Mouse (Mus musculus) gastrocnemius, postnatal 14 days (tissue): Measurements from ENCODE around the gene Tmco3. TPM values are rescaled to one million over a fixed set of nuclear protein-coding genes. Genes with fewer than 3 reads are reported as not detected.

ENCODE experiments used
- DNase-seq: peaks from one replicate; pipeline ENCODE4 v3.0.0; 2021; ENCODE audit warnings: mixed read lengths
- intact Hi-C: fragments of 180-260 bp; cut with DNase I; formaldehyde crosslinking; loops from one replicate; pipeline ENCODE4 v1.15.1; 2025; ENCODE audit warnings: low total_unique reads
- total RNA-seq, 2 experiments: library from RNA; stranded (reverse); gene quantifications; 2 replicates each; pipeline ENCODE4 v1.2.3; 2021

The Tmco3 gene
- total RNA-seq, 2 experiments from 2014 or later = 12.7 to 13.3 TPM

- DNase-seq = no peak
- intact Hi-C loops = no loop called here
Observed at GRCm38 (mm10) chr8:13356221-13356620, 68.2 kb downstream of the Tmco3 start.

- DNase-seq = peak; percentile 32
- intact Hi-C loops = no loop called here
Observed at GRCm38 (mm10) chr8:13356681-13357080, 68.7 kb downstream of the Tmco3 start.

- DNase-seq = no peak
- intact Hi-C loops = no loop called here
Observed at GRCm38 (mm10) chr8:13360213-13360612, 72.2 kb downstream of the Tmco3 start.

- intact Hi-C loops = no loop called here
Observed at GRCm38 (mm10) chr8:13361865-13362264, 73.9 kb downstream of the Tmco3 start.

More at GRCm38 (mm10) chr8:13361865-13362264, 73.9 kb downstream of the Tmco3 start:
- no peak for DNase-seq

Other genes starting within 250 kb of the Tmco3 start
- gene Proz, start 227.3 kb upstream of the Tmco3 start, total RNA-seq = not detected
- gene Pcid2, start 182.7 kb upstream of the Tmco3 start, total RNA-seq = 1 to 10 TPM; 6.7 to 8.4 TPM
- 10 to 100 TPM; 73.3 to 76.9 TPM for gene Cul4a, start 182.6 kb upstream of the Tmco3 start, total RNA-seq
- 100 to 1,000 TPM; 222 to 232 TPM for gene Lamp1, start 129.0 kb upstream of the Tmco3 start, total RNA-seq
- 10 to 100 TPM; 10.1 to 12.4 TPM for gene Grtp1, start 87.6 kb upstream of the Tmco3 start, total RNA-seq
- 10 to 100 TPM; 51.9 to 71.6 TPM for gene Adprhl1, start 34.0 kb upstream of the Tmco3 start, total RNA-seq
- 10 to 100 TPM; 45.6 to 46.1 TPM for gene Dcun1d2, start 59 bp upstream of the Tmco3 start, total RNA-seq
- gene Tfdp1, start 50.6 kb downstream of the Tmco3 start, total RNA-seq = 10 to 100 TPM; 38.3 to 39.1 TPM
- not detected for gene Atp4b, start 108.6 kb downstream of the Tmco3 start, total RNA-seq
- gene Grk1, start 116.9 kb downstream of the Tmco3 start, total RNA-seq = under 1 TPM in 1 of 2 experiments, not detected in 1; 0.02 TPM
- 1 to 10 TPM; 4.3 to 4.8 TPM for gene Tmem255b, start 147.0 kb downstream of the Tmco3 start, total RNA-seq
- 10 to 100 TPM; 59.2 to 72.3 TPM for gene Gas6, start 206.3 kb downstream of the Tmco3 start, total RNA-seq